Mouse (Mus musculus) kidney, embryonic 14.5 days (tissue): ENCODE results near the gene Ackr2. TPM values are rescaled to one million over a fixed set of nuclear protein-coding genes. Genes with fewer than 3 reads are reported as not detected.

Experiments
- ATAC-seq: fragments of 200-750 bp; cut with Nextera tagmentation; 2 replicates; pipeline ENCODE4 v1.8.0; 2017; ENCODE audit warnings: moderate number of reproducible peaks, mild to moderate bottlenecking, moderate TSS enrichment, moderate library complexity; ENCODE audit not compliant: low FRiP score, low TSS enrichment
- H3K27ac ChIP-seq: fragments of 300-500 bp; sonication (generic); 2 replicates; pipeline ENCODE4 v1.5.1; 2014; ENCODE audit warnings: low read depth, mild to moderate bottlenecking, low read length, moderate library complexity, mixed read lengths
- H3K27me3 ChIP-seq: fragments of 300-500 bp; sonication (generic); 2 replicates; pipeline ENCODE4 v1.6.1; 2014; ENCODE audit warnings: mild to moderate bottlenecking, low read length; ENCODE audit not compliant: control insufficient read depth, insufficient read depth
- H3K36me3 ChIP-seq: fragments of 300-500 bp; sonication (generic); 2 replicates; pipeline ENCODE4 v1.6.1; 2014; ENCODE audit warnings: low read length, mixed read lengths; ENCODE audit not compliant: control insufficient read depth, insufficient read depth
- H3K4me1 ChIP-seq: fragments of 300-500 bp; sonication (generic); 2 replicates; pipeline ENCODE4 v1.6.1; 2014; ENCODE audit warnings: low read length, mixed read lengths; ENCODE audit not compliant: control insufficient read depth, insufficient read depth
- H3K4me2 ChIP-seq: fragments of 300-500 bp; sonication (generic); replicated peaks from 2 replicates; pipeline ENCODE4 v1.6.1; 2014; ENCODE audit warnings: low read depth, mild to moderate bottlenecking, low read length
- H3K4me3 ChIP-seq: fragments of 300-500 bp; sonication (generic); 2 replicates; pipeline ENCODE4 v1.5.1; 2014; ENCODE audit warnings: mild to moderate bottlenecking, low read length
- H3K9ac ChIP-seq: fragments of 300-500 bp; sonication (generic); 2 replicates; pipeline ENCODE4 v1.6.1; 2014; ENCODE audit warnings: low read depth, mild to moderate bottlenecking, low read length, moderate library complexity
- H3K9me3 ChIP-seq: fragments of 300-500 bp; sonication (generic); 2 replicates; pipeline ENCODE4 v1.6.1; 2016; ENCODE audit warnings: low read length; ENCODE audit not compliant: control insufficient read depth
- WGBS: fragments of 180-500 bp; shearing (Covaris S2); extraction: QIAGEN DNeasy Blood & Tissue Kit; methylation state at CpG from one replicate; pipeline ENCODE4 v1.1.7; 2014; 5-methylcytosine and 5-hydroxymethylcytosine counted together
- polyA plus RNA-seq: library from polyadenylated mRNA; unstranded; fragments of >200 nt; fragmentation: Nextera tagmentation; extraction: Ambion mirVana; gene quantifications from 2 replicates; pipeline ENCODE4 v1.2.1, GENCODE M21; 2014

Gene Ackr2
- polyA plus RNA-seq, 1 experiment from 2014 or later, result 0.42 TPM

GRCm38 (mm10) chr9:121907356-121908070, 9.4 kb downstream of the Ackr2 start:
- Histone ChIP-seq H3K36me3 (no peaks in the 10 kb centered on the region), H3K27me3 (no peaks in the 10 kb centered on the region), H3K27ac (no peak overlapping the region), H3K4me2 (no peak overlapping the region), H3K4me3 (no peak overlapping the region), H3K9me3 (no peaks in the 10 kb centered on the region), H3K4me1 (no peaks in the 10 kb centered on the region), H3K9ac (no peak overlapping the region)
- 66% methylated on average over 10 of the region's 10 CpGs for WGBS
- no peak for ATAC-seq

- H3K36me3 ChIP-seq, result no peaks in the 10 kb centered on the region
- no peak overlapping the region for H3K9ac ChIP-seq
- WGBS, result 92% methylated on average over 17 of the region's 17 CpGs
- no peak overlapping the region for H3K27ac ChIP-seq
- no peak overlapping the region for H3K4me2 ChIP-seq
- no peak for ATAC-seq
- no peaks in the 10 kb centered on the region for H3K4me1 ChIP-seq
- H3K27me3 ChIP-seq, result no peaks in the 10 kb centered on the region
- H3K9me3 ChIP-seq, result no peaks in the 10 kb centered on the region
- H3K4me3 ChIP-seq, result no peak overlapping the region
Observed at GRCm38 (mm10) chr9:121908321-121908720, 10.2 kb downstream of the Ackr2 start.

GRCm38 (mm10) chr9:121909635-121910034, 11.5 kb downstream of the Ackr2 start:
- Histone ChIP-seq H3K4me1 (no peaks in the 10 kb centered on the region), H3K9ac (no peak overlapping the region), H3K27me3 (no peaks in the 10 kb centered on the region), H3K27ac (no peak overlapping the region), H3K4me3 (no peak overlapping the region), H3K4me2 (no peak overlapping the region), H3K36me3 (no peaks in the 10 kb centered on the region), H3K9me3 (no peaks in the 10 kb centered on the region)
- no peak for ATAC-seq
- 67% methylated on average over 6 of the region's 6 CpGs for WGBS

- H3K4me3 ChIP-seq, result no peak overlapping the region
- no peaks in the 10 kb centered on the region for H3K27me3 ChIP-seq
- no peaks in the 10 kb centered on the region for H3K4me1 ChIP-seq
- WGBS, result 91% methylated on average over 7 of the region's 7 CpGs
- H3K9me3 ChIP-seq, result no peaks in the 10 kb centered on the region
- no peaks in the 10 kb centered on the region for H3K36me3 ChIP-seq
- H3K9ac ChIP-seq, result no peak overlapping the region
- no peak overlapping the region for H3K4me2 ChIP-seq
- no peak overlapping the region for H3K27ac ChIP-seq
- no peak for ATAC-seq
Observed at GRCm38 (mm10) chr9:121911196-121911595, 13.0 kb downstream of the Ackr2 start.

- Histone ChIP-seq H3K4me1 (no peaks in the 10 kb centered on the region), H3K27ac (no peak overlapping the region), H3K9ac (no peak overlapping the region), H3K4me3 (no peak overlapping the region), H3K27me3 (no peaks in the 10 kb centered on the region), H3K36me3 (no peaks in the 10 kb centered on the region), H3K4me2 (no peak overlapping the region), H3K9me3 (no peaks in the 10 kb centered on the region)
- WGBS, result 79% methylated on average over 4 of the region's 4 CpGs
- no peak for ATAC-seq
Observed at GRCm38 (mm10) chr9:121912786-121913185, 14.6 kb downstream of the Ackr2 start.

GRCm38 (mm10) chr9:121914226-121914757, 16.1 kb downstream of the Ackr2 start:
- no peak overlapping the region for H3K9ac ChIP-seq
- H3K36me3 ChIP-seq, result no peaks in the 10 kb centered on the region
- H3K4me2 ChIP-seq, result no peak overlapping the region
- H3K4me1 ChIP-seq, result no peaks in the 10 kb centered on the region
- no peaks in the 10 kb centered on the region for H3K27me3 ChIP-seq
- no peak overlapping the region for H3K4me3 ChIP-seq
- no peak overlapping the region for H3K27ac ChIP-seq
- no peaks in the 10 kb centered on the region for H3K9me3 ChIP-seq
- ATAC-seq, result no peak
- WGBS, result 80% methylated on average over 8 of the region's 8 CpGs

GRCm38 (mm10) chr9:121915056-121915455, 16.9 kb downstream of the Ackr2 start:
- 86% methylated on average over 10 of the region's 10 CpGs for WGBS
- no peaks in the 10 kb centered on the region for H3K36me3 ChIP-seq
- H3K4me1 ChIP-seq, result no peaks in the 10 kb centered on the region
- no peak overlapping the region for H3K9ac ChIP-seq
- no peaks in the 10 kb centered on the region for H3K27me3 ChIP-seq
- ATAC-seq, result no peak
- H3K9me3 ChIP-seq, result no peaks in the 10 kb centered on the region
- H3K4me3 ChIP-seq, result no peak overlapping the region
- no peak overlapping the region for H3K4me2 ChIP-seq
- H3K27ac ChIP-seq, result no peak overlapping the region

- no peak within 1 kb of the TSS for H3K4me2 ChIP-seq
- no peak within 1 kb of the TSS for H3K27ac ChIP-seq
- no peak for ATAC-seq
- no peak within 1 kb of the TSS for H3K4me3 ChIP-seq
- H3K36me3 ChIP-seq, result no peaks in the 10 kb centered on the region
- H3K9ac ChIP-seq, result no peak within 1 kb of the TSS
- no peaks in the 10 kb centered on the region for H3K9me3 ChIP-seq
- H3K4me1 ChIP-seq, result no peaks in the 10 kb centered on the region
- WGBS, result 81% methylated on average over 8 of the region's 8 CpGs
- H3K27me3 ChIP-seq, result no peaks in the 10 kb centered on the region
Observed at GRCm38 (mm10) chr9:121916102-121916501, 17.9 kb downstream of the Ackr2 start, which contains the start of gene Cyp8b1. Cyp8b1 (minus strand) TSS chr9:121916305.

GRCm38 (mm10) chr9:121919027-121919501, 20.9 kb downstream of the Ackr2 start:
- ATAC-seq, result no peak
- 74% methylated on average over 10 of the region's 10 CpGs for WGBS
- H3K27ac ChIP-seq, result no peak overlapping the region
- no peaks in the 10 kb centered on the region for H3K9me3 ChIP-seq
- H3K4me3 ChIP-seq, result no peak overlapping the region
- H3K9ac ChIP-seq, result no peak overlapping the region
- H3K4me1 ChIP-seq, result no peaks in the 10 kb centered on the region
- no peaks in the 10 kb centered on the region for H3K36me3 ChIP-seq
- no peaks in the 10 kb centered on the region for H3K27me3 ChIP-seq
- no peak overlapping the region for H3K4me2 ChIP-seq
